Mouse (Mus musculus) left cerebral cortex, postnatal 14 days (tissue): ENCODE measurements around the gene Tcfl5. TPM values are rescaled to one million over a fixed set of nuclear protein-coding genes. Genes with fewer than 3 reads are reported as not detected.

Source experiments
- DNase-seq, 2 experiments: peaks; one replicate each; pipeline ENCODE4 v3.0.0; 2021 to 2022; ENCODE audit warnings: low spot score in 2 of 2, mixed read lengths in 1 of 2
- intact Hi-C: fragments of 180-260 bp; cut with DNase I; formaldehyde crosslinking; loops from one replicate; pipeline ENCODE4 v1.15.1; 2025
- long read RNA-seq, 2 experiments: library from polyadenylated mRNA; stranded (forward); transcript quantifications; one replicate each; pipeline ENCODE4 v2.0.0; 2021
- total RNA-seq, 2 experiments: library from RNA; stranded (reverse); gene quantifications; 2 replicates each; pipeline ENCODE4 v1.2.3; 2021

Tcfl5 gene
- total RNA-seq, result 1 to 10 TPM; 2.5 to 3.3 TPM
- long read RNA-seq, experiment 1, result 0 reads
- long read RNA-seq, experiment 2, partial matches to known transcripts, result 1 of 9 reads
- long read RNA-seq, experiment 2, other reads (novel, unspliced or antisense), result 5 of 9 reads

DNA sequence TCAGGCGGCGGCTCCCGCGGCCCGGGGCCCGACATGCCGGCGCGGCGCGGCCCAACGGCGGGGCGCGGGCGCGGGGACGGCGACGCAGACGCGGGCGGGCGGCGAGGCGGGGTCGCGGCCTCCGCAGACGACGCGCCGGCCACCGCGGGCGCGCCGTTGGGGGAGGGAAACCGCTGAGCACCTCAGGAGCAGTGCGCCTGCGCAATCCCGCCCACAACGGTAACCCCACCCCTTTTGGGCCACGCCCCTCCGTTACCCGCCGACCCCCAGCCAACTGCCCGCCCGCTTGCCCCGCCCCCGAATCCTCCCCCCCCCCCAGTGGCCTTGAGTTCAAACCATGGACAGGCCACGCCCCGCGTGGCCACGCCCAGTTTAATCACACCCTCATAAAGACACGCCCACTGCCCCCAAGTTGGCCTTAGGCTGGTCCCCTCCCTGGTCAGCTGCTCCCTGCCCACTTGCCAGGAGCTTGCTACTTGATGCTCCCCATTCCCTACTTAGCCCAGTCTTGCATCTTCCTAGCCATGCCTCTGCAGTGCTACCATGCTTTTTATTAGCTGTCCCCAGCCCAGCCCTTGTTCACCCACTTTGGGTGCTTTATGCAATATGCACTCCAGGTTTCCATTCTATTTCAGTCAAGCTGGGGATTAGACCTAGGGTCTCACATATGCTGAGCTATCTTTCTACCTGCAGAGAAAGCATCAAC, at the start of gene Tcfl5:
Gene Tcfl5 (minus strand): TSS at position 154 of the 706 bp plus-strand sequence.
- intact Hi-C loops, result no loop called here

DNA sequence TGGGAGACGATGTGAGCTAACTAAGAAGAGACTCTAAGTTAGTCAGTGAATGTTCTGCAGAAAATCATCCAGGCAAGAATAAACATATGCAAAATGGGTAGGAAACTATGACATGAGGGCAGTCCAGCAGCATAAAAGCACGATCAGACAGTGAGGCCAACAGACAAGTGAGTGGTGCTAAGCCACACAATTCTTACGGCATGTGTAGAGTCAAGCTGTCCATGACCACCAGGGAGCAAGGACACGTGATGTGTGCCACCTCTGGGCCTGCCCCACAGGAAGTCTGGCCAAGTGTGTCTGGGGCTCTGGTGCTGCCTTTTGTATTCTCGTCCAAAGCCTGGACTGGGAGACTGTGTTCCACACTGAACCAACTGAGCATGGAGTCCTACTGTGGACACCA, 47.3 kb upstream of the Tcfl5 start:
- DNase-seq, result peak in 1 of 2 experiments; percentile 32
- intact Hi-C loops, result no loop called here

More for the DNA sequence above, at the start of gene Tcfl5:
- no peak for DNase-seq

DNA sequence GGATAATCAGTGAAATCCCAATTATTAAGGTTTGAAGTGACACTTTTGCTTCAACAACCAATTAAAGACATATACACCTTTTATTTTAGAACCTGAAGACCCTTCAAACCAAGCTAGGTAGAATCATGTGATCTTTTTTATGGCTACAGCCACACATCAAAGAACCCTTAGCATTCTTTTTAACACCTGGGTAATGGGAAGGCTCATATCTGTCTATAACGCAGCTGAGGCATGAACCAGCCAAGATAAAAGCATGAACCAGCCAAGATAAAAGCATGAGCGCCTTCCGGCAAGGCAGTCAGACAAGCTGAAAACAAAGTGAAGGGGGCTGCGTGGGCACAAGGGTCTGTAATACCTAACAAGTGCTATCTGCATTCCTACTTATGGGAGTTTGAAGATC, 41.5 kb upstream of the Tcfl5 start:
- intact Hi-C loops, result no loop called here
- no peak for DNase-seq

DNA sequence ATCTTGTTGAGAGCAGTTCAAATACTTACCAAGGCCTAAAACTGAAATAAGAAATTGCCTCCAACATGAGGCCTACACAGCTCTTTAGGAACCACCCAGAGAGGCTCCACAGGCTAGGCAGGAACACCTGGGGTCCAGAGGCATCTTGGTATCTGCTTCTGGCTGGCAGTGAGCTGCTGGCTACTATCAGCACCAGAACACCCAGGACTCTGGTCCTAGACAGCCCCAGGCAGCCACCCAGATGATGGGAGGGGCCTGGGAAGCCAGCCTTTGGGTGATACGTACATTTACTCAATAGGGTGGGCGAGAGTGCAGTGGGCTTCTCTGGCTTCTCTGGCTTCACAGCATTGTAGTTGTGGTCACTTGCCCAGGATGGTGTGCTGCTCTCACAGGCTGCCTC, 41.0 kb upstream of the Tcfl5 start:
- intact Hi-C loops, result no loop called here
- DNase-seq, result no peak

DNA sequence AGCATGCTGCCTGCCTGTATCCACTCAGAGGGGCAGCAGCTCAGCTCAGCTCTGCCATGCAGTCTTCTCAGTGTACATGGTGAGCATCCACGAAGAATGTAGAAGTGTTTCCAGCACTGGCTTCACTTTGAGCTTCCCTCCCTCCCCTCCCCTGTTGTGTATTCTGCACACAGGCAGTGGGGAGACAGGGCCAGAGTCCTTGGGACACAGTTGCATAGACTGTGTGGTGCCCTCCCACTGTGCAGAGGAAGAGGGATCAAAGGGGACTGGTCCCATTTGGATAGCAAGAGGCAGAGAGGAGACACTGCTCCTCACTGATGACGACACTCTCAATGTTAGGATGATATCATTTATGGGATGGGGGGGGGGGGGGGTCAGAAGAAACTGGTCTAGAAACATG, 38.7 kb upstream of the Tcfl5 start:
- DNase-seq, result no peak
- intact Hi-C loops, result no loop called here

DNA sequence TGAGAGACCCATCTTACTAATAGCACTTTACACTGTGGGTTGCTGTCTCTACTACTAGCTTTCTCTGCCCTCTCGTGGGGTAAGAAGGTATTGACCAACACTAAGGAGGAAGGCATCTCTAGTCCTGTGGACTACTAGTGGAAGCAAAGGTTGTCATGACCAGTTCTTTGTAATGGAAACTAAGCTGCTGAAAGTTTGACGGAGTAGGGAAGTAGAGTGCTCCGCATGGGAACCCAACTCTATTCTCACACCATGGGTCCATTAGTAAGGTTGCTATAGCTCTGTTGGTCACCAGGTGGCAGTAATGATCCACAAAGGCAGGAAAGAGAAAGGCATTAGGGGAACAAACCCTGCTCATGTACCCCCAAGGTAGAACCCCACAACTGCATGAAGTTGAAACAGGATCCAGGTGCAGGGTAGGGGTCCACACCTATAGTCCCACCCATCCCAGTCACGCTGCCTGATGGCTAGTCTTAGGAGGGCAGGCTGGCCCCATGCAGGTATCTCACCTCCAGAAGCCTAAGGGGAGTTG, 36.2 kb upstream of the Tcfl5 start:
- DNase-seq, result peak; percentile 79 to 83
- intact Hi-C loops, result no loop called here

DNA sequence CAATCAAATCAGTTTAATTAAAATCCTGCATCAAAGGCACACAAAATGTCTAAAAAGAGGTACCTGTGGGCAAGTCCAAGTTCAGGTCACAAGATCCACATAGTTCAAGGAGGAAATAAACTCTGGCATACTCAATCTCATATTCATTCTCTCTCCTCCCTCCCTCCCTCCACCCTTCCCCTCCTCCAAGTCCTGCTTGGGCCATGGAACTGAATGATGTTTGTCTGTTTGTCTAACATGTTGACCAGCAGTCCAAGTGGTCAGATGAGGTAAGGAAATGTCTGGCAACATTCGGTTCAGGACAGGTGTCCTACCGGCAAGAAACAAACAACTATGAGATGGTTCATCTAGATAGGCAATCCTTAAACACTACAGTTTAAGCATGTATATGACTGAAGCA, 34.2 kb upstream of the Tcfl5 start:
- intact Hi-C loops, result no loop called here
- DNase-seq, result no peak

DNA sequence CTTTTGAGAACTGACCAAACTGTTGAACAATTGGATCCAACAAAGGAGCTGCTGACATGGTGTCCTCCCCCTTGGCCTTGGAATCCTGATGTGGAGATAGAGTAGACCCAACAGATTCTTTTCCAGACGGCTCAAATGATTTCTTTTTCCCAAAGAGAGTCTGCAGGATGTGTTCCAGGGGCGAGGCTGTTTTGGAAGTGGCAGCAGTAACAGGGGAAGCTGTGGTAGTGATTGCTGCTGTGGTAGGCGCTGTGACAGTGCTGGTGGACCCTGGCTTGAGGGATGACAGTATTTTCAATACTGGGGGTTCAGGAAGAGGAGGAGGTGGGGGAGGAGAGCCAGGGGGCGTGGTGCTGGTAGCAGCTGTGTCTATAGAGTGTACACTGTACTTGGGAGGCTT, 19.5 kb upstream of the Tcfl5 start:
- DNase-seq, result no peak
- intact Hi-C loops, result no loop called here

DNA sequence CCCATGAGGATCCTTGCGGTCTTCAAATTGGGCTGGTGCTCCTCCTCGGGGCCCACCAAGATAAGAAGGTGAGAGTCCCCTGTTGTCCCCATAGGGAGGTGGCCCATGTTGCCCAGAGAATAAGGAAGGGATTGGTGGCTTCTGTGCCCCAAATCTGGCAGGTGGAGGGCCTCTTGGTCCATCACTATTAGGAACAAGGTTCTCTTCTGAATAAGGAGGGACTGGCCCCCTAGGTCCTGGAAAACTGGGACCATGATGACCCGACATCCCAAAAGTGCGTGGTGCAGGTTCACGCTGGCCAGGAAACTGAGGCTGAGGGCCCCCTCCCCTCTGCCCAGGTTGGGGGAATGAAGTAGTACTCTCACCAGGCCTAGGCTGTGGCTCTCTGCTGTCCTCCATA, 18.0 kb upstream of the Tcfl5 start:
- intact Hi-C loops, result no loop called here
- DNase-seq, result no peak

DNA sequence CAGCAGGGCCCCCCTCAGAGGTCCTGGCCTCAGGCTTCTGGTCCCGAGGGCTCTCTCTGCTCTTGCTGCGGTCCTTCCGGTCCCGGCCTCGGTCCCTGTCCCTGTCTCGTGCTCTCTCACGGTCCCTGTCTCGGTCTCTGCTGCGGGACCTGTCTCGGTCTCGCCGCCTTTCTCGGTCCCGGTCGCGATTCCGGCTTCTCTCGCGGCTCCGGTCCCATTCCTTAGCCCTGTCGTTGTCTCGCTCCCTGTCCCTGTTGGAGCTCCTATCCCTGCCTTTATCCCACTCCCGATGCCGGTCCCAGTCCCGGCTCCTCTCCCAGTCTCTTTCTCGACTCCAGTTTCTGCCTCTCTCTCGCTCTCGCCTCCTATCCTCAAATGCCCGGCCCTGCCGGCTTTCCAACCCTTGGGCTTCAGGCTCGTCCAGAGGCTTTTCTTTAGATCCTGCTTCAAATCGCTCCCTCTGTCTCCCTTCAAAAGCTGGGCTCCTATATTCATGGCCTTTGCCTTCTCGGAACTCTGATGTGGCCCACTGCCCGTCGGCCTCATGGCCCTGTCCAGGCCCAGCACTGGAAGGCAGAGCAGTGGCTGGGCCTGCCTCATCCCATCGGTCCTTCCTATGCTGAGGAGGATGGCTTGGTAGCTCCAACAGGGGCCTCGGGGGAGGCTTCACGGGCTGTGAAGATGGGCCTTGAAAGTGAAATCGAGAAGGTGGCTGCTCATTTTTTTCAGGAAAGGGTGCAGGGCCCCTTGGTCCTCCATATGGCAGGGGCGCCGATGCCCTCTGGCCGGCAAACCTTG, 17.0 kb upstream of the Tcfl5 start:
- intact Hi-C loops, result loop anchor here (5.0 kb wide), 1 partner anchor 77 kb away; the partner anchor contains the start of gene Mrgbp

DNA sequence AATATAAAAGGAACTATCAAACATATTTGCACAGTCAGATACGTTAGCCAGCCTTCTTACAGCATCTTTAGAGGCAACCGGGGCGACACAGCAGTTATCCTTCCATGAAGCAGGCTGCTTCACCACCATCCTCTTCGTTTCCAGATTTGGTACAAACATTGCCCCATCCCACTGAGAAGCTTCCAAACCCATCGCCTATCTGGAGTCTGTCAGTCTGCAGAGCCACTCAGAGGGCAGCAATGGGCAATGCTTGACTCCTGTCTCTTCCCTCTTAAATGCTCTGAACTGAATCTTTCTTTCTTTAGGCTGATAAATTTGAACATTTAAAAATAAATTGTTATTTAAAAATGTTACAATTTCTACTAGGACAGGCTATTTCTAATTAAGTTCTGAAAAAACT, 15.9 kb upstream of the Tcfl5 start:
- intact Hi-C loops, result loop anchor here (5.0 kb wide), 1 partner anchor 76 kb away; the partner anchor contains the start of gene Mrgbp
- no peak for DNase-seq

More for the DNA sequence above, 17.0 kb upstream of the Tcfl5 start:
- no peak for DNase-seq

DNA sequence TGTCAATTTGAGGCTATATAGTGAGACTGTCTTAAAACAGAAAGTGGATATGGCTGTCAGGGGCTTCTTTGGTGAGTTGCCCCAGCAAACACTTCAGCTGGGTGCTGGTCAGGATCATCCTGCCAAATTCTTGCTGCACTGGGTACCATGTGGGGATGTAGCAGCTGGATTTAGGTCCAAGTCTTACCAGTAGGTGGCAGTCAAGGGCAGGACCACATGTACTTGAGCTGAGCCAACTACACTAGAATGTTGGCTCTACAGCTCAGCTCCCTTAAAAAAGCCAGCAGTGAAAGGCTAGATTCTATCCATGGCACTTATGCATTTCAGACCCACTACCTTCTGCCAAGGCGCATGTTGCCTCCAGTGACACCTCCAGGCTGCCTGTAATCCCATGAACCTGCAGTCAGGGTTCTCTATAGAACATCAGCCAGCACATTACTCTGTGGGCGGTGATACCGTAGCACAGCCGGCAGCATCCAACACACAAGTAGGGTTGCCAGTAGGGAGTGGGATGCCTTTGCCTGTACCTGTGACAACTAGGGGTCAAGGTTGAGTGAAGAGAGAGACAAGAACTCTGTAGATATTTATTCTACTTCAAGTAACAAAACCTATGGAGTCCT, 15.0 kb upstream of the Tcfl5 start:
- intact Hi-C loops, result loop anchor here (5.0 kb wide), 1 partner anchor 75 kb away; the partner anchor contains the start of gene Mrgbp
- DNase-seq, result peak; percentile 84 to 91

DNA sequence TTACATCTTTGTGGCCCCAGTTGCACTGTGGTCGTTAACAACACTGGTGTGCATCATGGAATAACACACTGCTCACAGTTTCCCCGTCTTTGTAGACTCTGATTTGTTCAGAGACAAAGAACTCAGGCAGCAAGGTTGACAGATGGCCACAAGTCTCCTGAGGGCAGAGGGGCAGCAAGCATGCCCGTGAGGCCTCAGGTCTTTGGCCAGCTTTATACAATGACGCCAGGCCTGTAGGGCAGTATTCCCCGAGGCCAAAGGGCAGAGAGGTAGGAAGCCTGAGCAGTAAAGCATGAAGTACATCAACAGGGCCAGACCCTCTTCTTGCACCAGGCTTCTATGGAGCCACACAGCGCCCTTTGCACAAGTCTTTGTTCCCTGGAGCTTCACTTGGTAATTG, 12.6 kb upstream of the Tcfl5 start:
- intact Hi-C loops, result loop anchor here (5.0 kb wide), 1 partner anchor 73 kb away; the partner anchor contains the start of gene Mrgbp

DNA sequence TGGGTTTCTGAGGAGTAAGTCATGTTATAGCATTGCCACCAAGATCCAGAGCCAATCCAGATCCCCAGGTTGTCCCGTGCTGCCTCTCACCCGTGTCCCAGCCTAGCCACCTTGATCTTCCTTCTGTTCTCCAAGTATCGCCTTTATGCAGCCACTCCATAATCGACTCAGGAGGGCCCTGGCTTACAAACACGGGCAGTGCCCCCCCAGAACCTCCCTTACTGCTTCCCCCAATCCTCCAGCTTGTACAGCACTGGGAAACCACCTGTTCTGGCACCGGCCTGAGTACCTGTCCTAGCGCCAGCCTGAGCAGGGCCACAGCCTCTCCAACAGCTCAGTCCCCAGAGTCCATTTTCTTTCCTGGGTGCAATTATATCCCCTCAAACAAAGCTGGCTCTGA, 12.2 kb upstream of the Tcfl5 start:
- intact Hi-C loops, result loop anchor here (5.0 kb wide), 1 partner anchor 72 kb away; the partner anchor contains the start of gene Mrgbp

More for the DNA sequence above, 12.6 kb upstream of the Tcfl5 start:
- no peak for DNase-seq

DNA sequence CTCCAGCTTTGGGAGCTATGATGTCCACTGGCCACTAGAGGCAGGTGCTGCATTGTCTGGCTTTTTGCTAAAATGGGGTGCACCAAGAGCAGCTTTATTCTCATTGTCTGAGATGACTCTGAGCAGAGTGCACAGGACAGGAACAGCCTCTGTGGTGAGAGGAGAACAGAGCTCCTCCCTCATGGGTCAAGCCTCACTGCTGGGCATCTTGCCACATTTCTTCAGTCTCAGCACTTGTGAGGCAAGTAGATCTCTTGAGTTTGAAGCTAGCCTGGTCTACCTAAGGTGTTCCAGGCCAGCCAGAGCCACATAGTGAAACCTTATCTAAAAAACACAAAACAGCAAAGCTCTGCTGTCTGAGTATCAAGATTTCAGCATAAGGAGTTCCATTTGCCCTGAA, 4.3 kb upstream of the Tcfl5 start:
- no peak for DNase-seq
- intact Hi-C loops, result no loop called here

More for the DNA sequence above, 12.2 kb upstream of the Tcfl5 start:
- DNase-seq, result no peak

DNA sequence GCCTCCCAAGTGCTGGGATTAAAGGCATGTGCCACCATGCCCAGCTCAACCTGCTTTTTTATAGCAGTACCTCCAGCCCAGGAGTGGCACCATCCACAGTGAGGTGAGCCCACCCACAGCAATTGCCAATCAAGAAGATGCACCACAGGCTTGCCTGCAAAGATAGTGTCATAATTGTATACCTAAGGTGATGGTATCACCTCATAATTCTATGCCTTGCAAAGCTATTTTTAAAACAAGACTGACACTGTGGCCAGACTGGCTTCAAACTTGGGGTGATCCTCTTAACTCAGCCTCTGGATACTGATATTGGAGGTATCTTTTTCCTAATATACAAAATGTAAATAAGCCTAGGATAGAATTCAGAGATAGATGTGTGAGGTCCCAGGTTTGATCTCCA, 1.1 kb upstream of the Tcfl5 start:
- intact Hi-C loops, result no loop called here
- no peak for DNase-seq

DNA sequence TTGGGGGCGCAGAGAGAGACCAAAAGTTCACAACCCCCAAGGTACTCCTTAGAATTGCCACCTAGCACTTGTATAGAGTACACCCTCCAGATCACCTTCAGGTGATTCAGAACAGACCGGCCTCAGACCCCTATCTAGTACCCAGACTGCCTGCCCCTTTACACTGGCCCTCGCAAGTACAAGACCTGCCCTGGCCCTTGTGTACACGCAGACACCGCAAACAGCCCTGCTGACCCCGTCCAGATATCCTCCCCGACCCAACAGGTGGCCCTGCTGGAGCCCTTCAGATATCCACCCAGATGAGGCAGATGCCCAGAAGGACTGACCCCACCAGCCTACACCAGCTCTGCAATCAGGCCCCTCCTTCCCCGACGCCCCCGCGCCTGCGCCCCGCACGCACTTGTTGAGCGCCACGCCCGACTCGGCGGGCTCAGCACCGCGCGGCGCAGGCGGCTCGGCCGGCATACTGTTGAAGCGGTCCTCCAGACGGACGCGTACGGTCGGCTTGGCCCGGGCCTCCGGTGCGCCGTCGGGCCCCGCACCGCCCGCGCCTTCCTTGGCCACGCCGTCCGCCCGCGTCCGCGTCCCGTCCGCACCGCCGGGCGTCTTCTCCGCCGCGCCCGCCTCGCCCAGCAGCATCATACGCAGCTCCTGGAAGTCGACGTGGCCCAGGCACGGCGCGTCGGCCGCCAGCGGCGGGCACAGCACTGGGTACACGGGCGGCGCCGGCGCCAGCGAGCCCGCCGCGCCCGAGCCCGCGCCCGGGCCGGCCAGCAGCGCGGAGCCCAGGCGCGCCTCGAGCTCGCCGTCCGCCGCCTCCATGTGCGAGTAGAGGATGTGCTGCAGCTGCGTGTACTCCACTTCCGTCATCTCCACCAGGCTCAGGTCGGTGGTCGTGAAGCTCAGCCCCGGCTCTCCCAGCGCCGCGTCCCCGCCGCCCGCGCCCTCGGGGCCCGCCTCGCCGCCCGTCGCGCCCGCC, 643 bp downstream of the Tcfl5 start:
- DNase-seq, result no peak
- intact Hi-C loops, result no loop called here

DNA sequence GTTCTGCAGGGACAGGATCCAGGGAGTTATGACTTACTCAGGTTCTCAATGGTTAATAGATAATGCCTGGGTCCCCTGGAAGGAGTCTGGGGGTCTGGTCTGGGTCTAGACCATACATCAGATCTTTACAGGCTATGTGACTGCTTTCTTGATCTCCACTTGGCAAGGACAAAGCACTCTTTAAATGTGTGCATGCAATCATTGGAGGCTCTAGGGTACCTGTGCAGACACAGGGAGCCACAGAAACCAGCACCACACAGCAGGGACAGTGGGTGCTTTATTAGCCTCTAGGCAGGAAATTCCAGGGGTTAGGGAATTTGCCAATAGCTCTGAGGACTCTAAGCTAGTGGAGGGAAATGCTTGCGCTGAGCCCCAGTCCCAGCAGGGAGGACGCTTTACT, 30.6 kb downstream of the Tcfl5 start:
- no peak for DNase-seq
- intact Hi-C loops, result no loop called here

DNA sequence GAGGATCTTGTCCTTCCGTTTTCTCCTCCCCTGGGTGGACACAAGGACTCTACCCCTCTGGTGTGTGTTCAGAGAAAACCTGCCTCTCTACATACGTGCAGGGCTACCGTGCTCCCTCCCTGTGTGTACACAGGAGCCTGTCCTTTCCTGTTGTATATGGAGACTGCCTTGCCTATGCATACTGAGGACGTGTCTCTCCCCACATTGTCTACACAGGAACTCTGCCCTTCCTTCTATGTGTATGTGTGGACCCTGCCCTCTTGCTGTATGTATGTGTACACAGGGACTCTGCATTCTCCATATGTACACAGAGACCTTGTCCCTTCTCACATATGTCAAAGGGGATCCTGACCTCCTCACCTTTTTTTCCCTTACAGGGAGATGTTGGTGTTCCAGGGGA, 32.2 kb downstream of the Tcfl5 start:
- DNase-seq, result no peak
- intact Hi-C loops, result no loop called here
